Mouse (Mus musculus): ENCODE results near the gene Snx9. TPM values are rescaled to one million over a fixed set of nuclear protein-coding genes. Genes with fewer than 3 reads are reported as not detected.

Snx9 gene
- total and polyA plus RNA-seq, 3 experiments = 12.9 to 22.8 TPM; not detected in 1

DNA sequence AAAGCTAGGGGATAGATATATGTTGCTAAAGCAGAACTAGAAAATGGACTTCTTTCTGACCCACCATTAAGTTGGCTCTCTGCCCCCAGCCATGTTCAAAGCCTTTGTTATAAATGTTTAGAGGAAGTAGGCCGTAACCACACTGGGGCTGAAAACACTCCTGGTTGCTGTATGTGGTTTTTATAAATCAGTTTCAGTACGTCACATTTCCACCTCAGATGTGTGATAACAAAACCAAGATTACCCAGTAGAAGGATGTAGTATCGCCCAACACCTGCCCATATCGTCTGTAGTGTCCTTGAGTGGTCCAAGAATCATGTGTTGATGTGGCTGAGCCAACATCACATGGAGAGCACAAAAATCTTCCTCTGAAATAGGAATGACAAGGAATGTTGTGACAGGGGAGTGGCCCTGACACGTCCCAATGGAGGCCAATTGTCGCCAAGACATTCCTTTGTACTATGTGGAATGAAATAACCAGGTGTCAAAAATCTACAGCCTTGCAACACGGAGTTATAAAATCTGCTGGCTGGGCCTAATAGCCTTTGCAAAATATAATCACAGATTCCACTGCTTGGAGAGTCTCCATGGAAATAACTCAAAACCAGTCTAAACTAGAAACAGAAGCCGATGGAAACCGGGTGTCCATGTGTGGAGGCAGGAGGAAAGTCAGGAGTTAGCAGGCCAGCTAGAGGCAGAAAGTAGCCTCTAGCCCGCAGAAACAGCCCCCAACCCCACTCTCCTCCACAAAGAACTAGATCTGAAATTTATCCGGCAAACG lies 36.6 kb upstream of the Snx9 start (continued):
- 0 out of 2 replicates have a peak, but pooled peaks have one; percentile 43 for TF ChIP-seq MYC (IDR thresholded peaks at IDR 0.05; ENCODE audit: low read depth, low read length)
- peak; percentile 52 for TF ChIP-seq TAL1 (IDR thresholded peaks at IDR 0.05; ENCODE audit: low read length)
- no peak for TF ChIP-seq MYB (IDR thresholded peaks at IDR 0.05; ENCODE audit: low read depth, low read length)
- 0 out of 2 replicates have a peak, but pooled peaks have one; percentile 12 for TF ChIP-seq ZC3H11A (IDR thresholded peaks at IDR 0.05; ENCODE audit: low read depth, low read length)
- TF ChIP-seq MAFK (IDR thresholded peaks at IDR 0.05; ENCODE audit: borderline replicate concordance, low read depth, low read length) = peak; percentile 90
- TF ChIP-seq ETS1 (IDR thresholded peaks at IDR 0.05; ENCODE audit: low read depth, low read length) = peak; percentile 87
- no peak for TF ChIP-seq CHD2 (IDR thresholded peaks at IDR 0.05; ENCODE audit: low read length)

GRCm38 (mm10) chr17:5805151-5805834 lies 35.8 kb upstream of the Snx9 start:
- Histone ChIP-seq H3K9ac (ENCODE audit: control insufficient read depth, low read depth, low read length, poor library complexity, severe bottlenecking) (no peak overlapping the region), H3K9me3 (replicated peaks; ENCODE audit: insufficient read depth, low read length) (no peaks in the 10 kb centered on the region), H3K27ac (ENCODE audit: control insufficient read depth, low read depth, low read length) (no peak overlapping the region), H3K36me3 (ENCODE audit: control insufficient read depth in 1 of 2, insufficient read depth in 2 of 2, low read length in 2 of 2) (peaks cover 0 to 25% of the 10 kb centered on the region in 2 experiments; a peak in 2 of 4 replicates), H3K4me3 (ENCODE audit: control insufficient read depth in 1 of 2, insufficient read depth in 1 of 2, low read depth in 2 of 2, low read length in 2 of 2) (no peak overlapping the region), H3K79me2 (ENCODE audit: control insufficient read depth, insufficient read depth, low read length, poor library complexity) (peaks cover 4% of the 10 kb centered on the region; the same call in 1 of the 2 replicates), H3K27me3 (ENCODE audit: control insufficient read depth in 1 of 2, insufficient read depth in 2 of 2, low read length in 2 of 2) (no peaks in the 10 kb centered on the region), H3K4me1 (ENCODE audit: control insufficient read depth in 1 of 2, insufficient read depth in 2 of 2, low read length in 2 of 2) (peaks cover 11 to 43% of the 10 kb centered on the region in 2 experiments)
- TF ChIP-seq CTCF (IDR thresholded peaks at IDR 0.05 in 2 of 3, conservative IDR thresholded peaks at IDR 0.05 in 1 of 3; ENCODE audit: control insufficient read depth in 1 of 3, insufficient read depth in 1 of 3, low read depth in 2 of 3, low read length in 3 of 3, poor library complexity in 1 of 3, severe bottlenecking in 1 of 3) = no peak
- no peak for TF ChIP-seq UBTF (IDR thresholded peaks at IDR 0.05; ENCODE audit: borderline replicate concordance, insufficient read depth, low read depth, low read length)
- no peak for TF ChIP-seq ELF1 (IDR thresholded peaks at IDR 0.05; ENCODE audit: low read depth, low read length)
- TF ChIP-seq JUND (IDR thresholded peaks at IDR 0.05; ENCODE audit: low read depth, low read length) = no peak
- TF ChIP-seq ETS1 (IDR thresholded peaks at IDR 0.05; ENCODE audit: low read depth, low read length) = no peak
- TF ChIP-seq GABPA (IDR thresholded peaks at IDR 0.05; ENCODE audit: low read depth, low read length) = no peak
- no peak for TF ChIP-seq NELFE (IDR thresholded peaks at IDR 0.05; ENCODE audit: low read depth, low read length)
- TF ChIP-seq MYC (IDR thresholded peaks at IDR 0.05; ENCODE audit: low read depth, low read length) = no peak
- TF ChIP-seq MAX (IDR thresholded peaks at IDR 0.05; ENCODE audit: low read length) = no peak
- no peak for TF ChIP-seq MAZ (IDR thresholded peaks at IDR 0.05; ENCODE audit: low read depth, low read length)
- no peak for TF ChIP-seq CHD2 (IDR thresholded peaks at IDR 0.05; ENCODE audit: low read length)
- TF ChIP-seq POLR2AphosphoS2 (IDR thresholded peaks at IDR 0.05; ENCODE audit: low read length) = no peak
- no peak for TF ChIP-seq TBP (IDR thresholded peaks at IDR 0.05; ENCODE audit: low read depth, low read length)
- no peak for TF ChIP-seq E2F4 (IDR thresholded peaks at IDR 0.05; ENCODE audit: borderline replicate concordance, low read depth, low read length)
- no peak for TF ChIP-seq POLR2AphosphoS5 (IDR thresholded peaks at IDR 0.05; ENCODE audit: borderline replicate concordance, low read depth, low read length)
- TF ChIP-seq KAT2A (conservative IDR thresholded peaks at IDR 0.05; ENCODE audit: low read depth, low read length) = no peak
- TF ChIP-seq MXI1 (IDR thresholded peaks at IDR 0.05; ENCODE audit: low read depth, low read length) = no peak
- TF ChIP-seq TAL1 (IDR thresholded peaks at IDR 0.05; ENCODE audit: low read length) = no peak
- DNase-seq (ENCODE audit: low read depth, low spot score) = no peak
